Mouse (Mus musculus): ENCODE measurements around the gene Slit3. TPM values are rescaled to one million over a fixed set of nuclear protein-coding genes. Genes with fewer than 3 reads are reported as not detected.

The Slit3 gene
- total RNA-seq, 2 experiments from 2014 or later = 9.3 to 9.8 TPM

DNA sequence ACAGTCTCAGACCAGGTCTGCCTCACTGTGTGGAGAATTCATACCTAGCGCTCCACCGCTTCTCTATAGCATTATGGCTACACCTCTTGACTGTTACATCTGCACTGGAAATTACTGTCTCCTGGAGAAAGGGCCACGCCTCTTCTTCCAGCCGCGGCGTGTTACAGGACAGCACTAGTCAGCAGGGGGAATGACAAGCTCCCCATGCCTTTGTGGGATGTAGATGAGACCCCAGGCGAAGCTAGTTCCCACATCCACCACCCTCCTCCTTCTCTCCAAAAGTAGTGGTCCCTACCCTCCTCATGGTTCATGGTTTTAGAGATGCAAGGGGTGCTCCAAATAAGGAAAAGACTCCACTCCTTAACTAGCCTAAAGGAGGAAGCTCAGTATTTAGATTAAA, 257.8 kb downstream of the Slit3 start:
- no peak for DNase-seq
- intact Hi-C loops (cut with DNase I) = no loop called here

DNA sequence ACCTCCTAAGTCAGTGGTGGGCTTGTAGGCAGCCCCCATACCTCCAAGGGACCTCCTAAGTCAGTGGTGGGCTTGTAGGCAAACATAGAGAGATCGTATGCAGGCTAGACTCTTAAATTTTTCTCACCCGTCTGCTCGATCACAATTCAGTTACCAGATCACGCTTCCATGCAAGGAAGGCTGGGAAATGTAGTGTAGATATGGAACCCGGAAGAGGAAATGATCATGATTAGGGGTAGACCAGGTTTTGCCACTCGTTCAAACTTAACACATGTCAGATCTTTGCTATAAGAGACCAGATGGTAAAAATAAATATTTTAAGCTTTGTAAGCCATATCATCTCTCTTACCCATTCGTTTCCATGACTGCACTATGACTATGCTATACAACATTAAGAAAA, 258.4 kb downstream of the Slit3 start:
- DNase-seq = no peak
- intact Hi-C loops (cut with DNase I) = no loop called here

DNA sequence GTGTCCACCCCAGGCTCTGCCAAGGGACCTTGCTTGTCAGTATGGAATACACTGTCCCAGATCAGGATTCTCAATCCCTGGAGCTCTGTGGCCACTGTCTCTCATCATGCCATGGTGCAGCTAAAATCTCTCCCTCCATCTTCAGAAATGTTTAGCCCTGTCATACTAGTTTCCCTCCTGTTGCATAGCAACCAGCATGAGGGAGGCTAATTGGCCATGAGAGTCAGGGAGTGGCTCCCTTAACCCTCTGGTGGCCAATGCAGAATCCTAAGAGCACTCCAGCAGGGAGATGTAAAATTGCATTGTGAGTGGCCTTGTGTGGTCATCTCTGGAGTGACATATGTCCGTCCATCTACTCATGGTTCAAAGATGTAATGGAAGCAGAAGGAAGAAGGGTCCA, 259.7 kb downstream of the Slit3 start:
- no peak for DNase-seq
- intact Hi-C loops (cut with DNase I) = no loop called here

DNA sequence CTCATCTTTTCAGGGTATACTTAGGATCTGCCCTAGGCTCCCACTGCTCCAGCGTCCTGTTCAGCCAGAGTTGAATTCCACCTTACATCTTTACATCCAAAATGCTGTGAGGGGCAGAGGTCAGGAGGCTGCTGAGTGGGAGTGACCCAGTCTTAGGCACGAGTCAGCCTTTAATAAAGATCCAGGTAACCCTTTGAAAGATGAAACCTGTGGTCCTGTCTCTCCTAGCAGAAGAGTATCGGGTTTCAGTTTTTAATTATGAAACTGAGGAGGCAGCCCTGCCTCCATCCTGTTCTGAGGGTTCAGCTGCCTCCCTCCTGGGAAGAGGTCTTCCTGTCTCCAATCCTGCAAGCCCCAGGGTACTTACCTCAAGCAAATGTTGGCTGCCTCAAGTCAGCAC, 264.4 kb downstream of the Slit3 start:
- intact Hi-C loops (cut with DNase I) = no loop called here
- DNase-seq = no peak

DNA sequence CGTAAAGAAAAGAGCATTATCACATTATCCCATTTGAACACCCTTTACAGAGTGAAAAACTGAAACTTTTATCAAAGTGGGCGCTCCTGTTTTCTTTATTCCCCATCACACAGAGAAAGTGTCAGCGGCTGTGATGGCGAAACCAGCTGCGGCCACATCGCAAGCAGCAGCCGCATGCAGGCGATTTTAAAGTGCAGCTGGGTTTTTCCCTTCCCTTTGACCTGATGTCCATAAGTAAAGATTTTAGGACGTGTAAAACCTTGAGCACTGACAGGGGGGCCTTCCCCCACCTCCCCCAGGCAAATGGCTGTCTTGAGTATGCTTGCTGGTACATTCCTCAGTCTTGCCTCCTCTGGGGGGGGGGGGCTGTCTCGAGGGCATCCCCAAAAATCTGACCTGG, 266.8 kb downstream of the Slit3 start:
- DNase-seq = no peak
- intact Hi-C loops (cut with DNase I) = no loop called here

DNA sequence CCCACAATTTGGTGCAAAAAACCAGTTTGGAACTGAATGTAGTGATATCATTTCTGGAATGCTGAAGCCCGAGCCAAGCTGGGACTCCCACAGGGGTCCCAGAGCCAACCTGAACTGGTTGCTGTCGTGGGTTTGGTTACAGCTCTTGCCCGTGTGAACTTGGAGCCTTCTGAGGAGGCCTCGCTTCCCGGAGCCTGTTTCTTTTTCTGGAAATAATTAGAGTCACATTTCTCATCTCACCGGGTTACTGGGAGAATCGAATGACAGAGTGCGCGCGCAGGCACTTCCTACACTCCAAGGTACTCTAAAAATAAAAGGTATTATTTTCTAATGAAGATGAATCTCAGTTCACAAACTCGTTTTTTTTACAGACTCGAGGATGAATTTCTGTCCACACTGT, 267.4 kb downstream of the Slit3 start:
- intact Hi-C loops (cut with DNase I) = no loop called here
- no peak for DNase-seq

DNA sequence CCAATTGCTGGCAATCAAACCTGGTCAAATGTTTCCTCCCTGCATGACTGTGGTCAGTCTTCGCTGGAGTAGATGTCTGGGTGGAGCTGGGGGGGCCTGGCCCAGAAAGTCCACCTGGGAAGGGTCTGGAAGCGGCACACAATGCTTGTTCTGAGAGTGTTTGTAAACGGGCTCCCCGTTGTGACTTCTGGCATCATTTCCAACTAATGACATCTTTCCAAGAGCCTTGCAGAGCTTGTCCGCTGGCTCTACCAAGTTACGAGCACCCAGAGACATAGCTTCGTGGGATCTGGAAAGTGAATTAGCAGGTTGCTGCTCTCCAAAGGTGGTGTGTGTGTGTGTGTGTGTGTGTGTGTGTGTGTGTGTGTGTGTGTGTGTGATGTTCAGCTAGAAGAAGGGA, 268.3 kb downstream of the Slit3 start:
- intact Hi-C loops (cut with DNase I) = no loop called here
- DNase-seq = no peak

DNA sequence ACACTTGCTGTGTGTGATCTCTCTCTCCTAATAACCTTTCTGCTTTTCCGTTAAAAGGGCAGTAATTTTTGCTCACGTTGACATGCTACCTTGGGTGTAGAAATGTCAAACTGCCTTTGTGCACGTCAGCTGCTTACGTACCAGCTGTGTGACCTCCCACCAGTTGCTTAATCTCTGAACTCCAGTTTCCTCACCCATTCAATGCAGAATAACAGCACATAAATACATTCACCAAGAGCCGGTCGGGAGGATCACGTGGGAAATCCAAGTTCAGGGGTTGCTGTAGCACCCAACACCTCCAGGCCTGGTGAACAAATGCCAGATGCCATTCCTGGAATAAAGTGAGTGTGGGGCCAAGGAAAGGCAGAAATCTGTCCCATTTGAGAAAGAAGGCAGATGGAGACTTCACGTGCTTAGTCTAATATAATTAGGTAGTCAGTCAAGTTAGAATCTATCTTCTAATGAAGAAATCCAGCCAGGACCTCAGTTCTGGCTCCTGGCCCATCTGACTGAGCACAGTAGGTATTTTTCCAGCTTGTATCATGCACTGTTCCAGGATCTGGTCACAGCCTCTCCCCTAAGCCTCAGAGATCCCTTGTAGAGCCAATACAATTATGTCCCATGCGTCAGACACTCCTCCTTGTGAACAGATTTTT, 268.9 kb downstream of the Slit3 start:
- intact Hi-C loops (cut with DNase I) = no loop called here
- DNase-seq = no peak

DNA sequence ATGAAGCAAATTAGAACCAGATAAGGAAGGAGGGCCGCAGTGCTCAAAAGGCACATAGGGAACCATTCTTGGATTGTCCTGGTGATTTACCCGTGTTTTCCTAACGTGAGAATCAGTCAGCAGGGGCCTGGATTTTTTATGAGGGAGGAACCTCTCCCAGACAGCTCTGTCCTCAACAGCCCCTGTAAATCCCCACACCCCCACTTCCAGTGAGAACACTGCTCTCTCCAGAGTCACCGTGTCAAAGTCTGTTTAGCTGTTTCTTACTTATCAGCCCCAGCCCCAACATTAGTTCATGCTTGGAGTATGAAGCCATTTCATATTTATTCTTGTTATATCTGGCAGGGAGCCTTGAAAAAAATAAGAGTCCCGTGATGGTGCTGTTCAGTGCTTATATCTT, 272.8 kb downstream of the Slit3 start:
- intact Hi-C loops (cut with DNase I) = no loop called here
- DNase-seq = no peak

DNA sequence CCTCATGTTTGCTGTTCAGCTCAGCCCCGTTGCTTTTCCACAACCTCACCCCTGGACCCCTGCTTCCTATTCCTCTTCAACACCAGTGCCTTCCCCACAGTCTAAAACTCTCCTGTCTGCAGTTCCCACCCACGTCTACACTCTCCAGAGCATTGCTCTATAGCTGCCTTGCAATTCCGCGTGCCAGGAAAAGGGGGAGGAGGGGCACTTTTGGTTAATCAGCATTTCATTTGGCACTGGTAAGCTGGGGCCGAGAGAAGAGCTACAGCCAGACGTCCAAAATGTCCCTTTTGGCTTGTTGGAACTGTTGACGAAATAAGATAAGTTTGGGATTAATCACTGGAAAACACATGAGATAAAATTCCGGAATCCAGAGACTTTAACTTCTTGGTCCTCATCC, 274.4 kb downstream of the Slit3 start:
- peak in 1 of 2 experiments; percentile 26 for DNase-seq

DNA sequence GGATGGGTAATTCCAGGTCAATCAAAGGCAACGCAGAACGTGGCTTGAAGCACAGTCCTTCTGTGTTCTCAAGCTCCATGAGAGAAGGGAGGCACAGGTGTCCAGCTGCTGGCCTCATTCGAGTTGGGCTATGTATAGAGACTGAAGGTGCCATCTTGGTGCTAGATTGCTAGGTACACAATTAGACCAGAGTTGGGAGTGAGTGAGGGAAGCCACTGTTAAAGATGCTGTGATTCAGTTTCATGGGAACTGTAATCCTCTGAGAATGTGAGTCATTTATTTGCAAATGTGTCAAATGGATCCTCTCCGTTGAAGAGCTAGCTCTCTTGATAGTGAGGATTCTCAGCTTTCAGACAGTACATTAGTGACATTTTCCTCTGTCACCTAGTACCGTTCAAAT, 277.3 kb downstream of the Slit3 start:
- DNase-seq = no peak
- intact Hi-C loops (cut with DNase I) = no loop called here

More for the DNA sequence above, 274.4 kb downstream of the Slit3 start:
- intact Hi-C loops (cut with DNase I) = no loop called here

DNA sequence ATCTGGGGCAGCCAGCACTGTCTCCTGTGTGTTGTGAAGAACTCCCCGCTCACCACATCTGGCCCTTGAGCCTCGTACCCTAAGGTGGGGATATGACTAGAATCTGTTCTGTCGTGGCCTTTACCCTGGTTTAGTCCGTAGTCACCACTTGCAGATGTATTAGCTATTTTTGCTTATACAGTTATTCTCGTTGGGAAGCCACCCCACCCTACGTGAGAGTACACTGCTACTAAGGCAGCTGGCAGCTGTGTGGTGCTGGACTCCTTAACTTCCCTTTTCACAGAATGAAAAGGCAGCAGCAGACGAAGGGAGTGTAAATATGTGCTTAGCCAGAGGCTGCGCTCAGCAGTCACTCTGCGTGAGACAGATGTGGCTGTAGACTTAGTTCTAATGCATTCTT, 282.5 kb downstream of the Slit3 start:
- intact Hi-C loops (cut with DNase I) = no loop called here
- DNase-seq = no peak

DNA sequence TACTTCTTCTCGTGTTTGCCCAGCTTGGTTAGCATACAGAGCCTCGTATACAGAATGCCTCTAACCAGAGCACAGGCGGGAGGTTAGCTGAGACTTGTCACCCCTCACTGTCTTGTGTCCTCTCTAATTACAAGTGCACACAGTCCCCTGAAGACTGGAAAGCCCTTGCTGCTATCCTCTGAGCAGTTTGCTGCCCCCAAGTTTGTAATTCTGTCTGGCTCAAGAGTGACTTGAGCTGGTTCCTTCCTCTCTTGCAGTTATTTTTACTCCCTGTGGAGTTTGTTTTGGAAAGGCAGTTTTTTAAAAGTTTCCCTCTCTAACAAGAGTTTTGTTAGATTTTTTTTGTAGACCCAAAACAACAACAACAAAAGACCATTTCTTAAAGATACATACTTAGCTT, 285.0 kb downstream of the Slit3 start:
- intact Hi-C loops (cut with DNase I) = loop anchor here (2.0 to 5.0 kb wide), 2 partner anchors 287 to 564 kb away; no protein-coding TSS in a partner anchor
- no peak for DNase-seq

DNA sequence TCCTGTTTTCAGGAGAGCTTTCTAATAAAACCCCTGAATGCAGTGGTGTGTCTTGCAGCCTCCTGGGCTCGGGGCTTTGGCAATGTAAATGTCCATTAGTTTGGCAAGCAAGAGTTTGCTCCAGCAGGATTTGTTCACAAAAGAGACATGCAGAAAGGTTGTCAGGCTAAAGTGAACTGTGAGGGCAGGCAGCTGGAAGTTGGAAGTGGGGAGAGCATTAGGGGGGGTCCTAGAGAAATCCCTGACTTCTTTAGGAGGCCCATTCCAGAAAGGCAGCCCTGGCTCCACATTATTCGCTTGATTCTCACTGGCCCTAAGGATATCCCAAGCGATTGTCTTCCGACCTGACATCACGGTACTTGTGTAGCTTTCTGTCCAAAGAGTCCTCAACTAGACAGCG, 285.5 kb downstream of the Slit3 start:
- no peak for DNase-seq
- intact Hi-C loops (cut with DNase I) = loop anchor here (2.0 to 5.0 kb wide), 2 partner anchors 288 to 564 kb away; no protein-coding TSS in a partner anchor

DNA sequence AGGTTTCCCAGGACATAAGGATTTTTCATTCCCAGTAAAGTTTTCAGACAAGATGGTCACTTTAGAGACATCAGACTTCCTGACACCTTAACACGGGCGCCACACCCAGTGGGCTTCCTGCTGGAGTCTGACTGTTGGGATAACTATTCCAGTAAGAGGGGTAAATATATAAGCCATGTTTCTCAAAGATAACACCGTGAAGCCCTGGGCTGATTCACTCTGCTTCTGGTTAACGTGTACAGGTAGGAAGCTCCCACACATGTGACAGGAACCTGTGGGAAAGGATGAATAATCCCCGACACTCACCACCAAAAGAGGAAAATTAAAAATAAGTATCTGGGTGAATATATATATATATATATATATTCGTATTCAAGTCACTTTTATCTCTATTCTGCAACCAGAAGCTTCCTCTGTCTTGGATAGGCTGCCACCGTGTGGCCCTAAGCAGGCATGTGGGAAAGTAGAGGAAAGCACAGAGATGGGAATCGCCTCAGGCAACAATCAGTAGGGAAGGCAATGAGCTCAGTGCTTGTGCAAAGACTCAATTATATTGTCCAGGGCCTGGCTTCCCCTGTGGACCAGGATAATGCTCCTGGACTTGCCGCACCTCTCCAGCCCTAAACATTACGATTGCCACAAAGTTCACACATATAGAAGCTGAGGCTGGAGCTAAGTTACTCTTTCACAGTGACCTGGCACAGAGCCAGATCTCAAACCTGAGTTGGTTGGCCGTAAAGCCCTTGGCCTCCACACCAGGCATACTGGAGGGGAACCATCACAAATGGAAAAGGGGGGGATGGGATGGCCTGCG, 286.5 kb downstream of the Slit3 start:
- DNase-seq = peak; percentile 44 to 50
- intact Hi-C loops (cut with DNase I) = loop anchor here (2.0 to 5.0 kb wide), 2 partner anchors 289 to 565 kb away; no protein-coding TSS in a partner anchor

DNA sequence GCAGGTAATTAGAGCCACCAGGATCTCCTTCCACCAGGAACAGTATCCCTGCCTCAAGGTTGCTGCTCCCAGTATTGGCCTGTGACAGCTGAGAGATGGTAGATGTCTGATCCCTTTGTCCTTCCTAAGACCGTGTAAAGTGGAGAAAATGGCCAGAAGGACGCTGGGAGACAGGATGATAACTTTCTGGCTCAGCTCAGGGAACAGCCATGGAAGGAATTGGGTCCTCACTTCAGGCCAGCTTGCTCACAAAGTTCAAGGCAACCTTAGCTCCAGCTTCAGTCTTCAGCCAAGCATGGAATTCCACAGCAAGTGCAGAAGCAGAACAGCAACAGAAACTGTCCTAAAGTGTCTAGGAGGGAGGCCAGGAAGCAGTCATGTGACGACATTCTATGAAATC, 289.4 kb downstream of the Slit3 start:
- DNase-seq = no peak
- intact Hi-C loops (cut with DNase I) = no loop called here

DNA sequence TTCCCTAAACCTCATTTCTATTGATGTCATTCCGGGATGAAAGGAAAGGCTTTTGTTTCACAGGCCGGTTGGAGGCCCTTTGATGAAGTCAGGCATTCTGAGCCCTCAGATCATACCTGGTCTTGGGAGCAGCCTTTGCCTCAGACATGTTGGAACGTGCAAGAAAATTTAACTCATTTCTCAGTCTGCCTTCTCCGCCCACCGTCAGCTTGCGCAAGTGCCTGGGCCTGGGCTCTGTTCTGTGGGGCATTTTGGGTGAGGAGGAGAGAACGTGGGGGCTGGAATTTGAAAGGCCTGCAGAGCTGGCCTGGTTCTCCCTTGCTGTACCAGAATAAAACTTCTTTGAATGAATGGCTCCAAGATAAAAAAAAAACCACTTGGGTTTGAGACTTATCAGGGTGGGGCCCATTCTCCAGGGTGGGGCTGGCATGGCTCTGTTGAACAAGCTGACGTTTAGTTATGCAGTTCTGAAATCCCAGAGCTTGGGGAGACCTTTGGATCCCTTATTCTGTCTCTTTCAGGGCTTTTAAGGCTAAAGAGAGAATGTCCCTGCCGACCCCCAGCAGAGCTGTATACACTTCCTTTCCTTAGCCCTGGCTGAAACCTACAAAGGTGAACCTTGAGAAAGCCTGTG, 294.9 kb downstream of the Slit3 start:
- intact Hi-C loops (cut with DNase I) = no loop called here

DNA sequence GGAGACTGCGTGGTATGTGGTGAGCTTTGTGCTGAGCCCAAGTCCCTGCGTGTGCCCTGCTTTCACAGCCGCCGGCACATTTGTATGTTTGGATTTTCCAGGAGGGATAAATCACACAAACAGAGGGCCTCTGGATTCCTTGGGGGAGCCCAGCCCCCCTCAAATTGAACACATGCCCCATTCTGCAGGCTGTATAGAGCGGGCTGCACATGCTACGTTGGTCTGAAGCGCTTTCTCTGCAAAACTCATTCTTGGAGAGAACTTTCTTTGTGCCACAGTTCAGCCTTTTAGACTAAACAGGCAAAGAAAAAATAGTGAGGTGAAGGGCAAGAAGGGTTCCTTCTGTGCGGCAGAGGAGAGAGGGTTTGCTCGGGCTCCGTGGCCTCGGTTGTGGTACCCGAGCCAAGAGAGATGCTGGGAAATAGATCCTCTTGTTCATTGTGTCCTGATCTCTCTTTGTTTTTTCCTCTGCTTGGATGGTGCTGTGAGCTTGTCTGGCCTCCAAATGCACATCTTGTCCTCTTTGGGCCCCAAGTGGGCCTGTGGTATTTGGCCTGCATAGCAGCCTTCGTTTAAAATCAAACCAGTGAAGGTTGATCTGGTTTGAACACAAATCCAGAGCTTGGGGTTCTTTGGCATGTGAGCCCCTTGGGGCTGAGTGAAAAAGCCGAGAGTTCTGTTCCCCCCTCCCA, 295.5 kb downstream of the Slit3 start:
- intact Hi-C loops (cut with DNase I) = no loop called here
- peak in 1 of 2 experiments; percentile 47 for DNase-seq

More for the DNA sequence above, 294.9 kb downstream of the Slit3 start:
- DNase-seq = peak in 1 of 2 experiments; percentile 27

DNA sequence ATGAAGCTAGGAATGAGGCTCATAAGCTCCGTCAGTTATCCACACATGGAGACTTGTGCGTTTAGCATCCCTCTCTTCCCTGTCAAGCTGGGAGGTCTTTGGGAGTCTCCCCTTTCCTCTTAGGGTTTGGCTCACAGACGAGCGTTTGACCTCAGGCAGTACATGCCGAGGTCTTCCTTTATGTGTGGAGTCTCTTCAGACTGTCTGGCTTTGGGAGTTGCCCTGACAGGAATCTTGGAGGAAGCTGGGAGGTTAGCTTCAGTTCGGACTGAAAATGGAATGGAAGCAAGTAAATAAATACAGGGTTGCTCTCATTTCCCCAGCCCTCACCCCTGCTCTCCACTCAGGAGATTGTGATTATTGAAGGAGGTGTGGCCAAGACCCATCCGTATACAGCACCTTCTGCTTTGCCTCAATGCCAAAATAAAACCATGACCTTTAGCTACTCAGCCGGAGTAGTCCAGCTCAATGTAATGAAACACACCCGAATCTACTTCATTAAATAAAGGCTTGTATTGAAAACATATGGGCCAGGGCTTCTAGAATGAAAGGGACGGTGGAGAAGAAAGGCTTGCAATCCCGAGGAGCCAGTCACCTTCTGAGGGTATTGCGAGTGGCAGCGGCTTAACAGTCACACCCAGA, 297.0 kb downstream of the Slit3 start:
- DNase-seq = no peak
- intact Hi-C loops (cut with DNase I) = no loop called here

DNA sequence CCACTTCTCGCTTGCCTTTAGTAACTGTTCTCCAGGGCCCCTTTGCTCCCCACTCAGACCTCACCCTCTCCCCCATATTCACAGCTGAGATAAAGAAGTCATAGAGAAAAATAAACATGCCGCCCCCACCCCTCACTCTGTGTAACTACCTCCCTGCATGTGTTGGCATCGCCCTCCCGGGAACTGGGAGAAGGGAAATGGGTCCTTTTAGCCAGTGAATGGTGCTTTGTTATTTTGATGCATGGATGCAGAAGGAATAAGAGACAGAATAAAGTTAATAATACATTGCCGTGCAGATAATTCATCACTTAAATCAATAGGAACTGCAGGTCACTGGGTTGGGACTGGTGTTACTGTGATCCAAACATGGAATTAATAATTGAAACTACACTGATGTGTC, 298.0 kb downstream of the Slit3 start:
- intact Hi-C loops (cut with DNase I) = no loop called here
- DNase-seq = no peak

Data from gastrocnemius, postnatal 36 days (tissue).